Mouse (Mus musculus) large intestine, adult 2 months (tissue): ENCODE data around the gene Wdfy3. TPM values are rescaled to one million over a fixed set of nuclear protein-coding genes. Genes with fewer than 3 reads are reported as not detected.

Source experiments
- DNase-seq: peaks from one replicate; pipeline ENCODE4 v3.0.0-alpha.2; 2012; ENCODE audit warnings: low read depth, low spot score
- WGBS: fragments of 180-500 bp; shearing (Covaris S2); methylation state at CpG from one replicate; pipeline ENCODE4 v1.1.7; 2018; 5-methylcytosine and 5-hydroxymethylcytosine counted together
- polyA plus RNA-seq: library from polyadenylated mRNA; depleted of rRNA; stranded (reverse); fragments of >200 nt; gene quantifications from 2 replicates; pipeline ENCODE4 v1.2.3, GENCODE M21; 2012

The Wdfy3 gene
- polyA plus RNA-seq, 1 experiment, result 6.6 TPM

- WGBS, result 96% methylated on average over 15 of the region's 15 CpGs
- no peak for DNase-seq
These were observed 169.7 kb downstream of the Wdfy3 start for GRCm38 (mm10) chr5:101899981-101900380.

- DNase-seq, result no peak
- WGBS, result 95% methylated on average over 11 of the region's 11 CpGs
These were observed 172.9 kb downstream of the Wdfy3 start for GRCm38 (mm10) chr5:101896784-101897183.

DNA sequence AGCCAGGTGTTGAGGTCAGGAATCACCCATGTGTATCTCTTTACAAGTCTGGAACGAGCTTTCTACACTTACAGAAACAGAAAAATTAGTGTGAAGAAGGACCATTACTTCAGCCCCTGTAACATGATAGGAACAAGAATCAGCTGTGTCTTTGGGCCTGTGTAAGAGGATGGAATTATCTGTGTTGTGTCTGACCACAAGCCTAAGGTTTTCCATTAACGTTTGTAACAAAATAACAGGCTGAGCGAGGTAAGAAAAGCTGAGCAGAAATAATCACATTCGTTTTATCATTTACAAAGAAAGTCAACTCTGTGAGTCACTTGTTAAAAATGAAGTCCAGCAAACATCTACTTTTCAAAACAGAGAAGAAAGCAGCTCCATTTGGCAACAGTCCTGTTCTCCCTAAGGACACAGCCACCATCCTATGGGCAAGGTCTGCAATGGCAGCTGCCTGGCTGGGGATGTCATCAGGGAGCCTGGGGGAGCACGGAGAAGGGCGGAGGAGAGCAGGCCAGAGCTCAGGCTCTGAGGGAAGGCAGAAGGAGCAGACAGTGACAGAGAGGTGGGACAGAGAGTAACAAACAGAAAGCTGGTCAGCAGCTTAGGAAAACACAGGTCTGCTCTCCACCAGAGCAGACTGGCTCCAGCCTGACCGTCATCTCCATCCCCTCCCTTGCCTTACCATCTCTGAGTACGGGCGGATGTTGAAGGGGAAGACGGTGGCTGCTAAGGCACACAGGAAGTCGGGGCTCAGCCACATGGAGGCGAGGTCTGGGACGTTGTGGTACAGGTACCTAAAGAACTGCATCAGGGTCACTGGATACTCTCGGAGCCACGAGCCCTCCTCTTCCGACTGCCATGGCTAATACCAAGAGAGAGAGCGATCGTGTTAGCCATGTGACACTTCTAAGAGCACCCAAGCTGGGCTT is 173.7 kb downstream of the Wdfy3 start:
- no peak for DNase-seq
- 84% methylated on average over 18 of the region's 18 CpGs for WGBS

DNA sequence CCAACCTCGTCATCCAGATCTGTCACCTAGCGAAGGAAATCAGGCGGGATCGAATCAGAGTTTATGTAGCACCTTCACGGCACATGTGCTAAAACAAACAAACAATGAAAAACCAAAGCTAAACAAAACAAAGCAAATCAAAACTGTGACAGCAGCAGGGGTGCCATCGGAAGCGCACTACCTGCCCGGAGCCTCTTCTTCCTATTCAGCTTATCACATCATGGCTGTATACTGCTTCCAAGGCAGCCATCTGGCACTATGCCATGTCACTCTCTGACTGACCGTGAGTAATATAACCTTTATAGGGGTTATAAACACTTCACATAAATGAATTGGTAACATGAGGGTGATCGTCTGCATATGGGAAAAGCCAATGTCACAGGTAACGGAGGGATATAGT is 174.6 kb downstream of the Wdfy3 start:
- 52% methylated on average over 11 of the region's 11 CpGs for whole genome bisulfite sequencing
- peak; percentile 59 for DNase-seq

- DNase-seq, result no peak
- 74% methylated on average over 13 of the region's 13 CpGs for WGBS
These were observed 175.8 kb downstream of the Wdfy3 start for GRCm38 (mm10) chr5:101893820-101894515.

- no peak for DNase-seq
- 83% methylated on average over 6 of the region's 6 CpGs for WGBS
These were observed 177.9 kb downstream of the Wdfy3 start for GRCm38 (mm10) chr5:101891694-101892416.

DNA sequence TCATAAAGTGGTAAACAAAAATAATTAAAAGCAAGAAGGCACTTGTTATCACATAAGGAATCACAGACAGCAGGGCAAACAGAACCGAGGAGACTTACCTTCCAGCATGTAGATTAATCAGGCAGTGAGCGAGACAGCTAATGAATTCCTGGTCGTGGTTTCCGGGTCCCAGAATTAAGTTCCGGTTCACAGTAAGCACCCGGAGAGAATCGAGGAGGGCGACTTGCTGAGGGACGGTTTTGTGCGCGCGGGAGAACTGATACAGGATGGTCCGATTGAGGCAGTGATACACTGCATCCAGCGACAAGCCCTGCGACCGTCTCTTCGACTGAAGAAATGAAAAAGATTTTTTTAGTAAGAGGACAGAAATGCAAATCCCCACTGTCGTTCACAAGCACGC is 181.7 kb downstream of the Wdfy3 start:
- DNase-seq, result no peak
- WGBS, result 96% methylated on average over 19 of the region's 19 CpGs

DNA sequence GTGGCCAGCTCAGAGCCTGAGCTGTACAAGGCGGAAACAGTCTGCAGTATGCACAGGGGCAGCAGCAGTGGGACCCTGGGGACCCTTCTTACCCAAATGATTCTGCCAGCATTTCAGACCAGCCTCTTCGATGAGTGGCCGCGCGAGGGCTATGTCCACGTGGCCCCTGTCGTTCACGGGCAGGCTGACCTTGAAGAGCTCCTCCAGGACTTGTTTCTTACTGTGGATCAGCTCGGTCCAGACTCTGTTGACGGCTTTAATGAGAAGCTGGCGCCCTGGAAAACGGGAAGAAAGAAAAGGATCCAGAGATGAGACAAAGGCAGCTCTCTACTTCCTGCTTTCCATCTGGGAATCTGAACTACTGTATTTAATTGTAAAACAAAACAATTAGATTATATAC is 184.7 kb downstream of the Wdfy3 start:
- DNase-seq, result no peak
- WGBS, result 86% methylated on average over 12 of the region's 12 CpGs

- WGBS, result 93% methylated on average over 15 of the region's 15 CpGs
- DNase-seq, result no peak
These were observed 187.5 kb downstream of the Wdfy3 start for GRCm38 (mm10) chr5:101882191-101882590.

GRCm38 (mm10) chr5:101879914-101880313 is 189.8 kb downstream of the Wdfy3 start:
- no peak for DNase-seq
- 91% methylated on average over 4 of the region's 4 CpGs for WGBS

- DNase-seq, result no peak
- 74% methylated on average over 9 of the region's 9 CpGs for WGBS
These were observed 191.3 kb downstream of the Wdfy3 start for GRCm38 (mm10) chr5:101878403-101878802.

DNA sequence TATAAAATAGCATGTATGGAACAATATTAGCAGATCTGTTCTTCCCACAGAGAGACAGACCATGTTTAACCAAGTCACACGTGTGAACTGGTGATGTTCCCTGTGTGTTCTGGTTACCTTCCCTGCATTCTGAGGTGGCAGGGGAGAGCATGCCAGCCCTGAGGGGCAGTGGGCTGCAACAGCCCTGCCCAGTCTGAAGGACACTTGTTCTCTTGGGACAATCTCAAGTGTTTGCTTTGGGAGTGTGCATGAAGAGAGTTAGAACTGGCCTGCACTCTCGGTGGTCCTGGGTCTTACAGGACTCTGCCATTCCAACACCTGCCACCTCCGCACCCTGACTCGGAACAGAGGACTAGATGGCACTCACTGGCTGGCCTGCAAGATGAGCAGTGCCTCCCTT is 193.5 kb downstream of the Wdfy3 start:
- DNase-seq, result no peak
- 88% methylated on average over 4 of the region's 4 CpGs for WGBS

DNA sequence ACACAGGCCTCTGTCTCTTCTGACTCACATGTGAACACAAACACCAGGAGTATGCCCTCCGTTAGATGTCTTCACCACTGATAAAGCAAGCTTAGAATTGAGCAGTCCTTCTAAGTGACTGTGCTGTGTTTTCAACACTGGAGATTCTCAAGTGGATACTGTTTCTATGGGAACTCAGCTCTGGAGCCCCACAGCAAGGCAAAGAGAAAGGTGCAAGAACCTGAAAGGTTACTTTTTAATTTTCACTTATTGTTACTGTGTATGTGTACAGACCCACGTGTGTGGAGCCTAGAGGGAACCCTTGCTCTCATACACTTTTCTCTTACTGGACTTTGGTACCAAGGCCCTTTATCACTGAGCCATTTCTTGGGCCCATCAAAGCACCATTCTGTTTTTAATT is 203.0 kb downstream of the Wdfy3 start:
- DNase-seq, result no peak
- WGBS, result 61% methylated on average over 2 of the region's 2 CpGs

DNA sequence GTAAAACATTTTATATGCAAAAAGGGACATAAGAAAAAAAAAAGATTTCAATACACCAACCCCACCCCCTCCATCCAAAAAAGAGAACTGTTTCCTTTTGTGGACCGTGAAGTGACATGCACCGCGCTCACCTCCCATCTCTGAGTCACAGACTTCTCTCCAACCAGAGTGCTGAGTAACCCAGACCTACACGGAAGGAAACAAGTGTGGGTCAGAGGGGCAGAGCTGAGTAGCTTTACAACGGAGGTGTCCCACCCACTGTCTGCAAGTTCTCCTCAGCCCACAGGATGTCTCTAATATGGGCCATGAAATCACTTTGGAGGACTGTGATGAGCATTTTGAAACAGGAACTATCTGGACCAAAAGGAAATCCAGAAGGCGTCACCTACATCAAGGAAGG is 205.8 kb downstream of the Wdfy3 start:
- DNase-seq, result no peak
- WGBS, result 84% methylated on average over 6 of the region's 6 CpGs

DNA sequence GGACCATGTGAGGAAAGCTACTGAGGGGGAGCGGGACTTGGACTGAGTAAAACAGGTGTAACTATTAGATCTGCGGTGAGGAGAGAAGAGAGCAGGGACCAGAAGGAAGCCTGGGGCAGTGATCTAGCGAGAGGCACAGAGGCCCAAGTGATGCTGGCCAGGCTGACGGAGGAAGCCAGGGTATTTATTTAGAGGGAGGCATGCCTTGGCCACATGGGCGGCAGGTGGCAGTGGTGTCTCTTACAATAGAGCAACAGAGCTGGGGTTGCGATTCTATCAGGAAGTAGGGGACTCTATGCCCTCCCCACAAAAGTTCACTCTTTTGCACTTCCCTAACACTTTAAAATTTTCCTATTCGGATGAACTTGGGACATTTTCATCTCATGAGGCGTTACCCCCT is 207.1 kb downstream of the Wdfy3 start:
- no peak for DNase-seq
- WGBS, result 90% methylated on average over 8 of the region's 8 CpGs

GRCm38 (mm10) chr5:101861786-101862571 is 207.7 kb downstream of the Wdfy3 start:
- DNase-seq, result no peak
- 91% methylated on average over 18 of the region's 18 CpGs for WGBS

DNA sequence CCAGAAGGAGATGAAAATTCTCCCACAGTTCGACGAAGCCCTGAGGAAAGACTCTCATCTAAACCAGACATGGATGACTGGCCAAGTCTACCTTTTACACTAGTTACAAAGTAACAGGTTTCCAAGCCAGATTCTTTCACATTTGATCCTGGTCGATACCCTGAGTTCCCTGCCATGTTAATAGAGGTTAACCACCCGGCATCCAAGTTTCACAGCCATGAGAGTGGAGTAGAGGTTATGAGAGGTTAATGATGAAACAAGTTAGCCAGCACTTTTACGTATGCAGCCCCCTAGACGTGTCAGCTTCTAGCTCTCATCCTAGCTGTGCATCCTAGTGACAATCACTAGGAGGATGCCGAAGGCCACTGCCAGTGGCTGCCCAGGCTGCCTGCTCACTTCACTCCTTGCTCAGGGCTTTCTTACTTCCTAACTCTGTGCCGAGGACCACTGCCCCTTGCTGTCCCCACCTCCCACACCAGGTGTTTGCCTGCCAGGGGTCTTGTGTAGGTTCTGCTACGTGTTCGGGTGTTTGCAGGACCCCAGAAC is 210.8 kb downstream of the Wdfy3 start:
- 94% methylated on average over 10 of the region's 10 CpGs for WGBS
- no peak for DNase-seq

- WGBS, result 88% methylated on average over 16 of the region's 16 CpGs
- DNase-seq, result no peak
These were observed 214.2 kb downstream of the Wdfy3 start for GRCm38 (mm10) chr5:101855475-101855874.

DNA sequence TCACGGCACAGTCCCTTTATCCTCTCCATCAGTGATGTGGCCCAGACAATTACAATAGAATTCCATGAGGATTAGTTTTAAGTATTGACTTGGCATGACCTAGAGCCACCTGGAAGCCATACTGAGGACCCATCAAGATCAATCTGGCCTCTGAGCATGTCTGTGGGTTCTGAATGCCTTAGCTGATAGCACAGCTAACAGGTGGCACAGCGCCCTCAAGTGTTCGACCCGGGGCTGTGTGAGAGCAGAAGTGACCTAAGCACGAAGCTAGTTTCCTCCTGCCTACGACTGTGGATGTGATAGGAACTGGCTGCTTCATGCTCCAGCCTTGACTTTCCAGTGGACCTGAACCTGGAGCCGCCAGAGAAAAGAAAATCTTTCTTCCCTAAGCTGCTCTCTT is 215.1 kb downstream of the Wdfy3 start:
- no peak for DNase-seq
- 85% methylated on average over 7 of the region's 7 CpGs for WGBS
